Mouse (Mus musculus) heart, adult 2 months (tissue): Measurements from ENCODE around the gene Srprb. TPM values are rescaled to one million over a fixed set of nuclear protein-coding genes. Genes with fewer than 3 reads are reported as not detected.
"Not testable (repeated sequence)": the region's sequence is repeated elsewhere in the genome, so short reads cannot be mapped to it uniquely, and the experiment has no call there.

ENCODE experiments used
- DNase-seq, 2 experiments: peaks; one replicate each; pipeline ENCODE4 v3.0.0; 2021
- H3K27ac ChIP-seq: fragments of 200-600 bp; 2 replicates; pipeline ENCODE4 v1.8.1; 2022
- H3K27me3 ChIP-seq: fragments of 200-500 bp; 2 replicates; pipeline ENCODE4 v1.6.1; 2012; ENCODE audit warnings: mild to moderate bottlenecking, low read length, inconsistent platforms, mixed read lengths; ENCODE audit not compliant: control insufficient read depth, insufficient read depth
- H3K36me3 ChIP-seq: fragments of 200-500 bp; 2 replicates; pipeline ENCODE4 v1.6.1; 2012; ENCODE audit warnings: low read length, inconsistent platforms; ENCODE audit not compliant: control insufficient read depth, insufficient read depth
- H3K4me1 ChIP-seq: fragments of 200-500 bp; 2 replicates; pipeline ENCODE4 v1.6.1; 2011; ENCODE audit warnings: low read length; ENCODE audit not compliant: control insufficient read depth, insufficient read depth
- H3K4me3 ChIP-seq: fragments of 200-600 bp; 2 replicates; pipeline ENCODE4 v1.8.1; 2022
- H3K79me2 ChIP-seq: fragments of 200-500 bp; replicated peaks from 2 replicates; pipeline ENCODE4 v1.6.1; 2012; ENCODE audit warnings: mild to moderate bottlenecking, inconsistent platforms, low read length, moderate library complexity, mixed read lengths; ENCODE audit not compliant: control insufficient read depth, insufficient read depth
- H3K9ac ChIP-seq: fragments of 200-500 bp; 2 replicates; pipeline ENCODE4 v1.6.1; 2012; ENCODE audit warnings: low read depth, mild to moderate bottlenecking, control low read depth, inconsistent platforms, low read length, mixed read lengths
- CTCF ChIP-seq: fragments of 200-600 bp; IDR thresholded peaks from 2 replicates; pipeline ENCODE4 v1.8.1; 2022; ENCODE audit warnings: antibody characterized with exemption, mild to moderate bottlenecking, moderate library complexity
- EP300 ChIP-seq: fragments of 200-500 bp; IDR thresholded peaks from 2 replicates; pipeline ENCODE4 v1.6.1; 2011; ENCODE audit warnings: low read depth, low read length, control low read depth; ENCODE audit not compliant: insufficient read depth
- POLR2A ChIP-seq: fragments of 200-500 bp; IDR thresholded peaks from 2 replicates; pipeline ENCODE4 v1.6.1; 2011; ENCODE audit warnings: mild to moderate bottlenecking, low read depth, low read length, control low read depth; ENCODE audit not compliant: insufficient read depth
- WGBS: fragments of 180-500 bp; shearing (Covaris S2); methylation state at CpG from one replicate; pipeline ENCODE4 v1.1.7; 2018; 5-methylcytosine and 5-hydroxymethylcytosine counted together
- intact Hi-C: fragments of 180-260 bp; cut with DNase I; formaldehyde crosslinking; loops from one replicate; pipeline ENCODE4 v1.15.1; 2025
- polyA plus RNA-seq: library from polyadenylated mRNA; depleted of rRNA; stranded (reverse); fragments of >200 nt; gene quantifications from 2 replicates; pipeline ENCODE4 v1.2.3, GENCODE M21; 2012
- total RNA-seq, 2 experiments: library from RNA; stranded (reverse); gene quantifications; 2 replicates each; pipeline ENCODE4 v1.2.3; 2021

Srprb gene
- total and polyA plus RNA-seq, 3 experiments, result 19.4 to 31.0 (median 19.8) TPM

DNA sequence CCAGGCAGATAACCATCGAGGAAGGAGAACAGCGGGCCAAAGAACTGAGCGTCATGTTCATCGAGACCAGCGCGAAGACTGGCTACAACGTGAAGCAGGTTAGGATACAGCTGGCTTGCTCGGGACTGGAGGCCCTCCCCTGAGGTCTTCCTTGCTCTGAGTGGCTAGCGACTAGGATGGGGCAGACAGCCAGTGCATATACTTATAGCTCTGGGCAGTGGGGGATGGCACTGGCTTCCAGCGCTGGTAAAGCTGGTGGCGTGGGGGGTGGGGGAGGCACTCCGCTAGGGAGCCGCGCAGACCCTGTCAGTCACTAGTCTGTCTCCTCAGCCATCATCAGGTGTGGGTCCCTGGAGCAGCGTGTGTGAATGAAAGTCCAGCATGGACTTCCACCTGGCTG lies 38.1 kb downstream of the Srprb start:
- no peak overlapping the region for H3K27ac ChIP-seq
- DNase-seq, result no peak
- no peaks in the 10 kb centered on the region for H3K79me2 ChIP-seq
- intact Hi-C loops, result no loop called here
- TF ChIP-seq CTCF, result no peak
- no peak for TF ChIP-seq POLR2A
- TF ChIP-seq EP300, result no peak
- no peak overlapping the region for H3K9ac ChIP-seq
- no peaks in the 10 kb centered on the region for H3K27me3 ChIP-seq
- no peak overlapping the region for H3K4me3 ChIP-seq
- no peaks in the 10 kb centered on the region for H3K4me1 ChIP-seq
- 71% methylated on average over 15 of the region's 15 CpGs for WGBS
- no peaks in the 10 kb centered on the region for H3K36me3 ChIP-seq

DNA sequence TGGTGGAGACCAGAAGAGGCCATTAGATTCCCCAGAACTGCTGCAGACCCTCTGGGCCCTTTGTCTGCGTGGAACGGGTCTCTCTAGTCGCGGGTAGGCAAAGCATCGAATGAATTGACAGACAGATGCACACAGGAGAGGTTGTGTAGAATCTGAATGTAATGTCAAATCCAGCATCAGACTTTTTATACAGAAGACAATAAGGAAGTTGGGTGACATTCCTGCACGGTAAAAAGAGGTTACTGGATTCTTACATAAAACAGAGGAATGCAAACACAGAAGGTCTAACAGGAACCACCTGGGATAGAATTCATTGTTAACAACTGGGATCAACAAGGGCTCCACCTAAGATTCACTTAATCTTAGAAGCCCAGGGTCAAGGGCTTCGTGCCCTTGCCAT lies 46.8 kb downstream of the Srprb start:
- WGBS, result 77% methylated on average over 7 of the region's 7 CpGs
- H3K4me3 ChIP-seq, H3K27me3 ChIP-seq, H3K4me1 ChIP-seq, H3K79me2 ChIP-seq, H3K36me3 ChIP-seq, DNase-seq, intact Hi-C loops, H3K9ac ChIP-seq, H3K27ac ChIP-seq: not testable (repeated sequence)

DNA sequence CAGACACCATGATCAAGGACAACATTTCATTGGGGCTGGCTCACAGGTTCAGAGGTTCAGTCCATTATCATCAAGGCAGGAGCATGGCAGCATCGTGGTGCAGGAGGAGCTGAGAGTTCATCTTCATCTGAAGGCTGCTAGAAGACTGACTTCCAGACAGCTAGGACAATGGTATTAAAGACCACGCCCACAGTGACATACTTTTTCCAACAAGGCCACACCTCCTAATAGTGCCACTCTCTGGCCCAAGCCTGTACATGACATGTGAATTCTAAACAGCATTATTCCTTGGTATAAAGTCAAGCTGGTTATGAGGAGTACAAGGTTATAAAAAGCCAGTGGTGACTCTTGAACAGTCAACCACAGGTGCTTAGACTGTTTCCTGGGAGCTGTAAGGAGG lies 47.4 kb downstream of the Srprb start:
- Histone ChIP-seq H3K27me3 (no peaks in the 10 kb centered on the region; the same call in 1 of the 2 replicates), H3K4me1 (no peaks in the 10 kb centered on the region), H3K36me3 (no peaks in the 10 kb centered on the region), H3K9ac (no peak overlapping the region), H3K27ac (no peak overlapping the region), H3K79me2 (no peaks in the 10 kb centered on the region), H3K4me3 (no peak overlapping the region)
- intact Hi-C loops, result no loop called here
- TF ChIP-seq POLR2A, result no peak
- TF ChIP-seq EP300, result no peak
- no peak for TF ChIP-seq CTCF
- 71% methylated on average over 2 of the region's 2 CpGs for WGBS
- DNase-seq, result no peak

DNA sequence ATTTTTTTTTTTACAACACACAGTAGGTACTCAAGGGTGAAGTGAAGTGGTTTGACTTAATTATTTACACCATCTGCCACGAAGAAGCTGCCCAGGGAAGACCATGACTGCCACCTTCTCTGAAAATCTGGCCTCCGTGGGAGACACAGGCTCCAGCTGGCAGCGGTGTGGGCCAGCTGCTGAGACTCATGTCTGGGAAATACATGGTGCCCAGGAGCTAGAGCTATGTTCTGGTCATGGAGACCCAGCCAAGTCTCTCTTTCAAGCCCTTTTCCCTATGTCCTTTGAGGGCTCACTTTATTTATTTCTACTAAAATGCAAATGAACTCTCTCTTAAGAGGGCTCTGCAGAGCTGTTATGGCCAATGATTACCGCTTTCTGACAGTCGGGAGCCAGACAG lies 48.7 kb downstream of the Srprb start:
- Histone ChIP-seq H3K4me1 (no peaks in the 10 kb centered on the region), H3K79me2 (no peaks in the 10 kb centered on the region), H3K27me3 (no peaks in the 10 kb centered on the region; the same call in 1 of the 2 replicates), H3K27ac (no peak overlapping the region), H3K4me3 (no peak overlapping the region), H3K36me3 (no peaks in the 10 kb centered on the region), H3K9ac (no peak overlapping the region)
- no peak for DNase-seq
- TF ChIP-seq CTCF (no peak), EP300 (no peak), POLR2A (no peak)
- intact Hi-C loops, result no loop called here
- WGBS, result 77% methylated on average over 5 of the region's 5 CpGs

DNA sequence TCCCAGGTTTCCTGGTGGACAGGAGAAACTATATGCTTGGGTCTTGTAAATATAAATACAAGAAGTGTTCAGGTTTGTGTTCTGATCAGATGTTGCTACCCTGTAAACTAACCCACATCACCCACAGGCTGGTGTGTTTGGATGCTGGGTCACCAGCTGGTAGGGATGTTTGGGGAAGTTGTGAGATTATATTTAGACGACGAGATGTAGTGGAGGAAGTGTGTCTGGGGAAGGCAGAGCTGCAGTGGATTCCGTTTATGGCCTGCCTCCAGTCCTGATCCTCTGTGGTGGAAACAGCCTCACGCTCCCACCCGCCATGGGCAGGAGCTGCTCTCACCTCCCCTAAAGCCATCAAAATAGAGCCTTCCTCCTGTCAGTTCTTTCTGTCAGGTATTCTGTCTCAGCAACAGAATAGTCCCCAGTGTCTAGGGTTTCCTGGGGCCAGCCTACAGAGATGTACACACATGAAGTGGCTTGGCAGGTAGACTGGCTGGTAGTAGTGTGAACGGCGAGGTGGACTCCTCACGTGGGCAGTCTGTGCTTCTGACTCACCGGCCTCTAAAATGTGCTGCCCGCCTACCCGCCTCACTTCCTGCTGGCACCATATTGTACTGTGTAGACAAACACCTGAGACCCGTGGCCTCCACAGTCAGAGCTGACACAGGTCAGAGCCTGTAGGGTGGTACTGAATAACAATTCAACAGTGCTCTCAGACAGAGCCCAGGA lies 52.7 kb downstream of the Srprb start:
- Histone ChIP-seq H3K9ac (no peak overlapping the region), H3K36me3 (no peaks in the 10 kb centered on the region), H3K4me3 (no peak overlapping the region), H3K4me1 (no peaks in the 10 kb centered on the region), H3K27me3 (no peaks in the 10 kb centered on the region), H3K27ac (no peak overlapping the region), H3K79me2 (no peaks in the 10 kb centered on the region)
- intact Hi-C loops, result no loop called here
- TF ChIP-seq POLR2A (no peak), EP300 (no peak), CTCF (no peak)
- no peak for DNase-seq
- WGBS, result 71% methylated on average over 12 of the region's 12 CpGs

DNA sequence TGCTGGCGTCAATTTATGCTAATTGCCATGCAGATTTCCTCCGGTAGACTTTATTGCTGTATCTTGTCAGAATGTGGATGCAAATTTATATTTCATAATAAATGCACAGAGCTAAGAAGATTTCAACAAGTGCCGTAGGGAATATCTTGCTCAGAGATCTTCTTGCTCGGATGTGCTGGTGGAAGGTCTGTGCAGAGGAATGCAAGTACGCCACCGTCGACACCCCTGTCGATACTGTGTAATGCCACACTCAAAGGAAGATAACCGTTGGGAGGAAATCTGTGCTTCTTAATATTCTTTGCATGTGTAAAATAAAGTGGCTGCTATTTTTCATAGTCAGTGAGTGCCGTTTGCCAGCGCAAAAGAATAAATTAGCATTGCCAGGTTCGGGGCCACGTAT lies 54.8 kb downstream of the Srprb start:
- WGBS, result 72% methylated on average over 13 of the region's 13 CpGs
- intact Hi-C loops, result no loop called here
- no peak overlapping the region for H3K27ac ChIP-seq
- no peaks in the 10 kb centered on the region for H3K27me3 ChIP-seq
- TF ChIP-seq CTCF (no peak), POLR2A (no peak), EP300 (no peak)
- no peak for DNase-seq
- H3K9ac ChIP-seq, result no peak overlapping the region
- no peaks in the 10 kb centered on the region for H3K36me3 ChIP-seq
- no peak overlapping the region for H3K4me3 ChIP-seq
- H3K4me1 ChIP-seq, result no peaks in the 10 kb centered on the region
- H3K79me2 ChIP-seq, result no peaks in the 10 kb centered on the region
